Mouse (Mus musculus): ENCODE results near the gene Itgb5. TPM values are rescaled to one million over a fixed set of nuclear protein-coding genes. Genes with fewer than 3 reads are reported as not detected.

Itgb5 gene
- total RNA-seq, 2 experiments from 2014 or later, result 35.6 to 37.1 TPM

GRCm38 (mm10) chr16:33930785-33931184 is 101.3 kb downstream of the Itgb5 start:
- intact Hi-C loops (cut with DNase I), result no loop called here
- no peak for DNase-seq (ENCODE audit: low spot score in 2 of 2)

- intact Hi-C loops (cut with DNase I), result no loop called here
- DNase-seq (ENCODE audit: low spot score in 2 of 2), result no peak
These were observed 102.2 kb downstream of the Itgb5 start for GRCm38 (mm10) chr16:33931682-33932081.

DNA sequence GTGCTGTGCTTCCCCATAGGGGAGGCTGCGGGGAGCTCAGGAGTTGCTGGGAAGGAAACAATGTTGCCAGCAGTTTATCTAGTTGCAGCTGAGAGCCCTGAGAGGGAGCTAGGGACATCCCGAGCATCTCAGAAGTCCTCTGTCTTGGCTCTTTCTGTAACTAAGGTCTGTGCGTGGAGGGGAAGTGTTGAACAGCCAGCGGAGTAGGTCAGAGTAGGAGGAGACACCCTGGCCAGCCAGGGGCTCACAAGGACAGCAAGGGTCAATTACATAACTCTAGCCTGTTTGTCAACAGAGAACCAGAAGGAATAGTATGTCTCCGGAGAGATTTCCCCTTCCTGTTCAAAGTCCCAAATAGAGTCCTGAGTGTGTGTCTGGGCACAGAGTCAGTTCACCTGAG is 102.7 kb downstream of the Itgb5 start:
- no peak for DNase-seq (ENCODE audit: low spot score in 2 of 2)
- intact Hi-C loops (cut with DNase I), result no loop called here

GRCm38 (mm10) chr16:33933411-33933810 is 103.9 kb downstream of the Itgb5 start:
- intact Hi-C loops (cut with DNase I), result no loop called here
- no peak for DNase-seq (ENCODE audit: low spot score in 2 of 2)

GRCm38 (mm10) chr16:33934701-33935406 is 105.4 kb downstream of the Itgb5 start:
- DNase-seq (ENCODE audit: low spot score in 2 of 2), result no peak
- intact Hi-C loops (cut with DNase I), result no loop called here

GRCm38 (mm10) chr16:33935407-33935785 is 105.9 kb downstream of the Itgb5 start:
- intact Hi-C loops (cut with DNase I), result no loop called here
- DNase-seq (ENCODE audit: low spot score in 2 of 2), result no peak

- intact Hi-C loops (cut with DNase I), result no loop called here
- DNase-seq (ENCODE audit: low spot score in 2 of 2), result no peak
These were observed 107.4 kb downstream of the Itgb5 start for GRCm38 (mm10) chr16:33936885-33937284.

DNA sequence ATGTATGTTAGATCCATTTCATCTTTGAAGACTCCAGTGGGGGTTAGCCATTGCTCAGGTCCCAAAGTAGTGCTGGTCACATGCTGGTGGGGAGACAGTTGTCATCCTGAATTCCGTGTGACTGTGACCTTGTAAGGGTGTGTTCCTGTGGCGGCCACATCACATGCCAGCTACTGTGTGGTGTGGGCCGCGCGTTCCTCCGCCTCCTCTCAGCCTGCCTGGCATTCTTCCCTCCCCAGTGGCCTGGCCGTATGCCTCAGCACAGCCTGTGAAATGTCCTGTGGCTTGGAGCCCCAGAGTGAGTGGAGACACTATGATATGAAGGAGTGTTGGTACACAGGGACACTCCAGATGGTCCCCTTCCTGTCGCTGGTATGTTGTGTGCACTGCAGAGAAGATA is 108.1 kb downstream of the Itgb5 start:
- peak; percentile 34 to 36 for DNase-seq (ENCODE audit: low spot score in 2 of 2)
- intact Hi-C loops (cut with DNase I), result no loop called here

DNA sequence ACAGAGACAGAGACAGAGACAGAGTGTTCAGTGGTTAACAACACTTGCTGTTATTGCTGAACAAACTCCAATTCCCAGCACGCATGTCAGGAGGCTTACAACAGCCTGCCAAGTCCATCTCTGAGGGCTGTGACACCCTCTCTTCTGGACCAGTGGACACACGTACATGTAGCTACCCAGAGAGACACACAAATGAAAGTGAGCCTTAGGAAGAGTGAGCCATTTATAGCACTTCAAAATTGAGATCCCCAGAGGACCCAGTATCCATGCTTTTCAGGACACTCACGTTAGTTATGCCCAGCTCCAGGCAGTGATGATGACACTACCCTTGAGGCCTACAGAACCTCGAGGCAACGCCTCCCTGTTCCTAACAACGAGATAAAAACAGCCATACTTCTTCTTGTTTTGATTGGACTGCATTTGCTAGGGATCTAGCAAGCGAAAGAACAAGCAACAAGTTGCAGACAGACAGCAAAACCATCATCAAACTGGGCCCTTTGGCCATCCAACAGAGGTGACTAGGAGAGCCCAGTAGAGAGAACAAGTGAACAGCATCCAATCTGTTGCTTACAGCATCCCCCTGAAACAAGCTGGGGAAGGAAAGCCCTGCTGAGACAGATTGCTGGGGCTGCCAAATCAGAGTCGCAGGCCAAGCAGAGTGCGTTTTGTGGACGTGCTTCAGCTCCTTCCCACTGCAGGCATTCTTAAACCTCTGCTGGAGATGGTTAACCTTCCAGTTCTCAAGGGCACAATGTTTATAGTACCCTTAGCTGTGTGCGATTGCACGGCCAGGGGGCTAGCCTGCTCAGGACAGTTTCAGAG is 109.1 kb downstream of the Itgb5 start:
- intact Hi-C loops (cut with DNase I), result no loop called here
- no peak for DNase-seq (ENCODE audit: low spot score in 2 of 2)

GRCm38 (mm10) chr16:33939133-33939531 is 109.7 kb downstream of the Itgb5 start:
- intact Hi-C loops (cut with DNase I), result no loop called here
- DNase-seq (ENCODE audit: low spot score in 2 of 2), result no peak

DNA sequence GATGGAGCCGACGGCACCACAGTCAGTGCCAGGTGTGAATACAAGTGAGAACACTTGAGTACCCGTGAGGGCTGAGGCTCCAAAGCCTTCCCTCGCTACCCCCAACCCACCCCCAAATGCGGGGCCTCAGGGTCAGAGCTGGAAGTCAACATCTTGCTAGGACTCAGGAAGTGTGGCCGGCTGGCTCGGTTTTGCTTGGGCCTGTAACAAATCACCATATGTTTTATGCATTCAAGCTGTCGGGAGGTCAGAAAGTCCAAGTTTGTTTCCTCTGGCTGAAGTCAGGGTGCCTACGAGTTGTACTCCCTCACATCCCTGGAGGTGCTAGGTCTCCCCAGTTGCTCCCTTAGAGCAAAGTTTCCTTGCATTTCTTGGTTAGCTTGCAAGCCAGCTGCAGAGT is 110.2 kb downstream of the Itgb5 start:
- no peak for DNase-seq (ENCODE audit: low spot score in 2 of 2)
- intact Hi-C loops (cut with DNase I), result no loop called here

- no peak for DNase-seq (ENCODE audit: low spot score in 2 of 2)
- intact Hi-C loops (cut with DNase I), result no loop called here
These were observed 110.6 kb downstream of the Itgb5 start for GRCm38 (mm10) chr16:33940095-33940494.

- intact Hi-C loops (cut with DNase I), result no loop called here
- DNase-seq (ENCODE audit: low spot score in 2 of 2), result peak in 1 of 2 experiments; percentile 23
These were observed 111.9 kb downstream of the Itgb5 start for GRCm38 (mm10) chr16:33941271-33941781.

- no peak for DNase-seq (ENCODE audit: low spot score in 2 of 2)
- intact Hi-C loops (cut with DNase I), result no loop called here
These were observed 112.9 kb downstream of the Itgb5 start for GRCm38 (mm10) chr16:33942341-33942740.

DNA sequence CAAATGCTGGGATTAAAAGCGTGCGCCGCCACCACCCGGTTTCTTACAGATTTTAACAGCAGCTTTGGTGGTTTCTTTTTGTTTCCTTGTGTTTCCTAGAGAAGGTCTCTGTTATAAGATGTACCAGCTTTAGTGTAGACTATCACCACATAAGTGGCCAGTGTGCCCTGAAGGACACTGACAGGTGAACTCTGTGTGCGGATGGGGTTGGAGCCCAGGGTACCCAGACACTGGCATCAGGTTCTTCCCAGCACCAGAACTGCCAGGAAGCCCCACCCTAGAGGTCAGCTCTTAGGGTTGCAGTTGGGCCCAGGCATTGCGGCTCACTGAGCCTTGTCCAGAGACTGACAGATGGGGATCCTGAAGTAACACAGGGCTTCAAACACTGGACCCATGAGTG is 113.9 kb downstream of the Itgb5 start:
- no peak for DNase-seq (ENCODE audit: low spot score in 2 of 2)
- intact Hi-C loops (cut with DNase I), result no loop called here

- no peak for DNase-seq (ENCODE audit: low spot score in 2 of 2)
- intact Hi-C loops (cut with DNase I), result no loop called here
These were observed 114.7 kb downstream of the Itgb5 start for GRCm38 (mm10) chr16:33944126-33944525.

GRCm38 (mm10) chr16:33944772-33945171 is 115.3 kb downstream of the Itgb5 start:
- intact Hi-C loops (cut with DNase I), result no loop called here
- no peak for DNase-seq (ENCODE audit: low spot score in 2 of 2)

GRCm38 (mm10) chr16:33946021-33946420 is 116.6 kb downstream of the Itgb5 start:
- DNase-seq (ENCODE audit: low spot score in 2 of 2), result no peak
- intact Hi-C loops (cut with DNase I), result no loop called here

DNA sequence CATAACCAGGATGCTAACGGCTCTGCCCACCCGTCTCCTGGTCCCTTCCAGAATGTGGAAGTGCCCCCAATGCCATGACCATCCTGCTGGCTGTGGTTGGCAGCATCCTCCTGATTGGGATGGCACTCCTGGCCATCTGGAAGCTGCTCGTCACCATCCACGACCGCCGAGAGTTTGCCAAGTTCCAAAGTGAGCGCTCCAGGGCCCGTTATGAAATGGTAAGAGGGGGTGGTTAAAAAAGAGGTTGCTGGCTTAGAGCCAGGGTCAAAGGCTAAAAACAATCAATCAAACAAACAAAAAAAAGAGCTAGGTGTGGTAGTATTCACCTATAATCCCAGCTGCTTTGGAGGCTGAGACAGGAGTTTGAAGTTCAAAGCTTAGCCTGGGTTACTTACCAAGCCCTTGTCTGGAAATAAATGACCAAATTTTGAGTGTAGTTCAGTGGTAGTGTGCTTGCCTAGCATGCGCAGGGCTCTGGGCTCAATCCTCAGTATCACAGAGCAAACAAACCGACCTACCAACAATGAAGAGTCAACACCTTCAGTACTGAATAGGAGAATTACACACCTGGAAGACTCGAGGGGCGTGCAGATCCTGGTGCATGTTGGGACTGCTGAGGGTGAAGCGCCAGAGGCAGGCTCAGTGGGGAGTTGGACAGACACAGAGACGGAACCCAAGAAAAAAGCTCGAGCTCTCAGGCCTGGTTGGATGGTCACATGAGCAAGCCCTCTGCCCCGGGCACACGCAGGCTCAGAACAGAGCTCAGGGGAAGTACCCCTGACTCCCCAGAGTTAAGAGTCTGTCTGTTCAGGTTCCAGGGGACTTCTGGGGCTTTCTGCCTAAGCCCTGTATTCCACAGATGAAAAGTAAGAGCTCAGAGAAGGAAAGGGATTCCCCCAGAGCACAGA is 118.5 kb downstream of the Itgb5 start:
- intact Hi-C loops (cut with DNase I), result no loop called here
- no peak for DNase-seq (ENCODE audit: low spot score in 2 of 2)

GRCm38 (mm10) chr16:33950386-33950785 is 120.9 kb downstream of the Itgb5 start:
- intact Hi-C loops (cut with DNase I), result no loop called here
- no peak for DNase-seq (ENCODE audit: low spot score in 2 of 2)
